Mouse (Mus musculus): ENCODE data around the gene Gnat3.
"Not testable (repeated sequence)": the region's sequence is repeated elsewhere in the genome, so short reads cannot be mapped to it uniquely, and the experiment has no call there.

The Gnat3 gene

GRCm38 (mm10) chr5:17962249-17962648 is at the start of gene Gnat3:
Gene Gnat3, plus strand, starts transcription at chr5:17962549.
- DNase-seq (ENCODE audit: low spot score in 2 of 2): no peak

- DNase-seq (ENCODE audit: low spot score in 2 of 2): no peak
These were observed 43.4 kb upstream of the Gnat3 start for GRCm38 (mm10) chr5:17918966-17919365.

DNA sequence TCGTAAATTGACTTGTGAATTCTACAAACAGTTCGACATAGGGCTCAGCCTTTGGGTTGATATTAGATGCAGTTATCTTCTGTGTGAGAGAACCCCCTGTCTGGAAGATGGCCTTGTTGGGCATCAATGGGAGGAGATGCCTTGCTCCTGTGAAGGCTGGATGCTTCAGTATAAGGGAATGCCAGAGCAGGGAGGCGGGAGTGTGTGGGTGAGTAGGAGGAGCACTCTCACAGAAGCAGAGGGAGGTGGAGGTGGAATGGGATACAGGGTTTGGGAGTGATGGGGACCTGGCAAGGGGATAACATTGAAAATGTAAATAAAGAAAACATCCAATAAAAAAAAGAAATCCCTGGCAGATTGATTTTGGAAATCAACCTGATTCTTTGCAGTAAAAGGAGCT is 38.7 kb upstream of the Gnat3 start:
- DNase-seq (ENCODE audit: low spot score in 2 of 2): no peak

DNA sequence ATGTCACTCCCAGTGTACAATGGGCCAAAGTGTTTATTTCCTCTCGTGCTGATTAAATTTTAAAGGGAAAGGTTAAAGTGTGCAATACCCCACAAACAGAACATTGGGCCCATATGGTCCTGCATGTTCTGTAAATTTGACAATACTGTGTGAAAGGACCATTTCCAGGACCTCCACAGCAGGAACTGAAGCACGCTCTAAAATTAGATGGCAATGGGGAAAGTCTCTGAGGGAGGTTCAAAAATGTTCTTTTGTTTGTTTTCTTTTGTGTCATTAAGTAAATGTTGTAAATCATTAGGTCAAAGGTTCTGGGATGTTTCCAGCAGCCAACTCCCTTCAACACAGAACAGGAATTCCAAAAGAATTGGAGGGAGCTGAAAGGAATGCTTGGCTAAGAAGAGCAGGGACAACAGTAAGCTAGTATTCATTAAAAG is 38.2 kb upstream of the Gnat3 start:
- no peak for DNase-seq (ENCODE audit: low spot score in 2 of 2)

DNA sequence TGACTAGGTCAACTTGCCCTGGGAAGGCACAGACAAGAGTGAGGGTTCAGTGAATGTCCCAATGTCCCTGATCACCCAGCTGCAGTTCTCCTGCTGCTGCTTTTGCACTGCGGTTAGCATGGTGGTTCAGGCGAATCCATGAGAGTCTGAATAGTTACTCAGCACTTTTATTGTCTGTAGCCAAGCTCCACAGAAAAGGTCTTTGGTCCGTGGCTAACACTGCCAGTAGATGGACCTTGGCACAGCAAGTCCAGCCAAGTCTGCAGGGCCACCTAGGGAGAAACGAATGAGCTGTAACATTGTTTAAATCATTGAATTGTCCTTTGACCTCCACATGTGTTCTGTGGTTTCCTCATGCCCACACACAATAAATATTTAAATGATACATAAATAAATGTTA is 33.9 kb upstream of the Gnat3 start:
- no peak for DNase-seq (ENCODE audit: low spot score in 2 of 2)

- no peak for DNase-seq (ENCODE audit: low spot score in 2 of 2)
These were observed 33.3 kb upstream of the Gnat3 start for GRCm38 (mm10) chr5:17929006-17929567.

DNA sequence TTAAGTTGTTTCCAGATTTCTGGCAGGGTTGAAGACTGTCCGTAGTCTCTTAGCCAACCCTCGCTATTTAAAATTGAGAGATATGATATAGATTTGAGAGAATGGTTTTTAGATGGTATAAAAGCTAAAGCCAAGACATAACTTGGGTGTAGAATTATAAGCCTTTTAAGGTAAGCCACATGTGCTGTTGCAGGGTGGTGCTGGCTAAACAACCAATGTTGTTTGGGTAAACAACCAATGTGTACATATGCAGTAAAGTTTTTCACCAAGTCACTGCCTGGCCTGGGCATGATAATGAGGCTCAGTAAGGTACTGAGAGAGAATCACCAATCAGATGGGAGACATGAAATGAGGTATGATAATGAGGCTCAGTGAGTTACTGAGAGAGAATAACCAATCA is 30.8 kb upstream of the Gnat3 start:
- DNase-seq (ENCODE audit: low spot score in 2 of 2): not testable (repeated sequence)

DNA sequence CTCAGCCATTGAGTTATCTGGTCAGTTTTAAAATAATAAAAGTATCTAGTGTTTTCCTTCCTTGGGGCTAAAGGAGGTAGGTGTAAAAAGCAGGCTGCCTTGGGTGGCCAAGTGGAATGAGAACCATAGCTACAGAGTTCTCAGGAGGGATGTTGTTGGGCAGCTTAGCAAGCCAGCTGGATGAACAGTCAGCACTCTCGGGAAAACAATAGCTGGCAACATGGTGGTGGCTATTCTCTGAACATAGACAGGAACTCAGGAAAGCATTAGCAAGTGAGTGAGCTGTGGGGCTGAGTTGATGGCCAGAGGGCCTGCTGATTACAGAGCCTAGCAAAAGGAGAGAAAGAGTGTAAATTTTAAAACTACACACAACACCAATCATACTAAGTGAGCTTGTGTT is 27.8 kb upstream of the Gnat3 start:
- DNase-seq (ENCODE audit: low spot score in 2 of 2): no peak

DNA sequence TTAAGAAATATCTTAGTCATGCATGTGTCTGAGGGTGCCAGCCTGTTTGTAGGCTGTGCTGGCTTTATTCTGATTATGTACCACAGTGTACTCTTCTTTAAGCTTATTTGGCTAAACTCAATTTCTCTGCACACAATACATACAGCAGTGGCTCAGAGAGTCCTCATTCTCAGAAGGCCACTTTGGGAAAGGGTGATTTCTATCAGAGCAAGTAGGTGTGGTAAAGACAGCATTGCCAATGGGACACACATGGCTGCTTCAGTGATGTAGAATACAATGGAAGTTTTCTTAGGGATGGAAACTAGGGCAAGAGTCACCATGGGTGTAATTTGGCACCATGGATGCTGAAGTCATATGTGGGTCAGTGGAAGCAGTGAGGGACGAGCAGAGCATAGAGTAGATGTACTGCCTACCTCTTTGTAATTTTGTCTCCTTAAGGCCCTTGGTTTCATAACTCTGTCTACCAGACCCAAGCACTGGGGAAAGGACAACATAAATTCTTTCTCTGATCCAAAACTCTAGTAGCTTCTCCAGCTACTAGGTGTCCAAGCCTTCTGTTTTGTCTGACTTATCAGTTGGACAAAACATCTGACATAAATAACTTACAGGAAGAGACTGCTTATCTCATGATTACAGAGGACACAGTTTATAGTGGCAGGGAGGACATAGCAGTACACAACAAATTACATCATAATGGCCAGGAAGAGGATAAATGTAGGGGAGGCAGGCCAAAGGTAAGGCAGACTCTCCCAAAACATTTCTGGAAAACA is 24.0 kb upstream of the Gnat3 start:
- no peak for DNase-seq (ENCODE audit: low spot score in 2 of 2)

DNA sequence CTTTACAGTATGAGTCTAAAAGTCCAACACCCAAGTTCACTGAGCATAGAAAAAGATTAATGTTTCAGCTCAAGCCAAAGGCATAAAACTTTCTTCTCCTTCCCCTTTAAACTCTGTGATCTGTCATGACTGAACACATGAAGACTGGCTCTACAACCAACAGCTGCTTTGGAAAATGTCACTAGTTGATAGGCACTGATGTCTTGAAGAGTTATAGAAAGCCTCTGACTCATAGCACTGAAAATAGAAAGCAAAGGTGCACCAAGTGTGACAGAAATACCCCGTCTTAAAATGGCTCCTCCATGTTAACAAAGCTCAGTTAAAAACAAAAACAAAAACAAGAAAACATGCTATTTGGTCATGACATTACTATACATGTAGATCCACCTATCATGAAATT is 5.9 kb upstream of the Gnat3 start:
- no peak for DNase-seq (ENCODE audit: low spot score in 2 of 2)

DNA sequence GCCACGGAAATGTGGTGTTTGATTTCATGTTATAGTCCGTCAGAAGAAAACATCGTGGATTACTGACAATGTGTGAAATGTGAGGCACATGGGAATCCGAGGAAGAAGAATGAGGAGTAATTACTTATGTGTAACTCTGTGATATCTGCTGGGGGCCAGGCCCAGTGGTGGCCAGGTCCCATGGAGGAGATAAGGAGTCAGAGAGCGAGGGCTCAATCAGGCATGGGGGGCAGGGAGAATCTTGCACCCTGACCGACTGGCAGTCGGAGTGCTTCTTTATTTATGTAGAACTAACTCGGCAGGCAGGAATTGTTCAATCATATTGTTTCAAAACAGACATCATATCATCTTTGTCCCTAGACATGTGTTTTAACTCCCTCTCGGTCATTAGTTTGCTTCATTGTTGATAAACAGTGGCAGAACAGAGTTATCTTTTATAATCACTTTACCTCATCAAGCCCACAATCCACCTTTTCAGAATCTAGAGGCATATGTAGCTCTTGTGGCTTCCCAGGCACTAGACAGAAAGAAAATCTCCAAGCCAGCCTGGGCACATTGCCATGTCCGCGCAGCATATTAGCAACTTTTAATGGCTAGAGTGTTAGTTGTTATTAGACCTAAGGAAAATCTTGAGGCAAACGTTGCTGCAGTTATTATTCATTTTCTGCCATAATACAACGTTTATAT is 7.5 kb downstream of the Gnat3 start:
- DNase-seq (ENCODE audit: low spot score in 2 of 2): no peak

GRCm38 (mm10) chr5:17970391-17970730 is 8.0 kb downstream of the Gnat3 start:
- DNase-seq (ENCODE audit: low spot score in 2 of 2): no peak

- no peak for DNase-seq (ENCODE audit: low spot score in 2 of 2)
These were observed 18.3 kb downstream of the Gnat3 start for GRCm38 (mm10) chr5:17980501-17981121.

GRCm38 (mm10) chr5:17982770-17983169 is 20.4 kb downstream of the Gnat3 start:
- no peak for DNase-seq (ENCODE audit: low spot score in 2 of 2)

- DNase-seq (ENCODE audit: low spot score in 2 of 2): no peak
These were observed 22.2 kb downstream of the Gnat3 start for GRCm38 (mm10) chr5:17984522-17984921.

- DNase-seq (ENCODE audit: low spot score in 2 of 2): no peak
These were observed 24.3 kb downstream of the Gnat3 start for GRCm38 (mm10) chr5:17986611-17987010.

DNA sequence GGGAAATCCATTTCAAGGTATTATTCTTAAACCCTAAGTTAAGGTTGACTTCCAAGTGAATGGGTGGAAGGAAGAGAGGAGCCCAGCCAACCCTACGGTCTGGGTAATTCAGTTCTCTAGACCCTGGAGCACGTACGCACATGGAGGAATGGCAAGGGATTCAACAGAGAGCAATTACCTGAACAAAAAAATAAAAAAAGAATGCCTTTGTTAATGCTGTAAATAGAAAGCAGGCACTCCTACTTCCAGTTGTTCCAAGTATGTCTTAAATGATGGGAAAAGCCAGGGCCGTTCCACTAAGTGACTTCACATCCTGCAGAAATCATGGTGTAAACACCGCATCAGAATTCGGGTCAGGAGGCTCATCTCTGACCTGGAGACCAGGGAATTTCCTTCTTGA is 28.3 kb downstream of the Gnat3 start:
- DNase-seq (ENCODE audit: low spot score in 2 of 2): no peak

DNA sequence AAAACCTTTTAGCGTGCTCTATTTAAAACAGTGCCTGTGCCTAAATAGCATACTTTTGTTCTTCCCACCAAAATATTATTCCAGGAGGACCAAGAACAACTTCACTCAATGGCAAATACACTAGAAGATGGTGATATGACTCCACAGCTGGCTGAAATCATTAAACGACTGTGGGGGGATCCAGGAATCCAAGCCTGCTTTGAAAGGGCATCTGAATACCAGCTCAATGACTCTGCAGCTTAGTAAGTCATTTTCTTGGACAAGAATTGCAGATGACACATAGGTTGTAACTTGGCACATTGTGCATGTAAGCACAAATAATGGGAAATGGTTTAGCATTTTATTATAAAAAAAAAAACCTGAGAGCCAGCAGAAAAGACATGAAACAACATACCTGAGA is 37.2 kb downstream of the Gnat3 start:
- no peak for DNase-seq (ENCODE audit: low spot score in 2 of 2)

- no peak for DNase-seq (ENCODE audit: low spot score in 2 of 2)
These were observed 37.8 kb downstream of the Gnat3 start for GRCm38 (mm10) chr5:18000185-18000584.

DNA sequence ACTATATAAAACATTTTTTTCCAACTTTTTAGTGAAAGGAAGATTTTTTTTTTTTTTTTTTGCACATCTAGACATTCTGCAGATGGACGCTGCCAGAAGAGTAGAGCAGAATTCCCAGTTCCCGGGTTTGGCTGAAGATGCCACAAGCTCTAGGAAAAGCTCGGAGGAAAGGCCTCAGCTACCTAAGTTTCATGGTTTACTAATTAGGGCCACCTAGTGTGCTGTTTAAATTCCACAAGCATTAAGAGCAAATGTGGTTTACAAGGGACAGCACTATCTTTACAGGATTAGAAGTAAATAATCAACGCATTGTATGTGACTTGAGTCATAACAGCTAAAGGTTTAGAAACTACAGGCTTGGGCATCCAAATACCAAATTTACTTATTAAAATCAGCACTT is 39.3 kb downstream of the Gnat3 start:
- DNase-seq (ENCODE audit: low spot score in 2 of 2): no peak

DNA sequence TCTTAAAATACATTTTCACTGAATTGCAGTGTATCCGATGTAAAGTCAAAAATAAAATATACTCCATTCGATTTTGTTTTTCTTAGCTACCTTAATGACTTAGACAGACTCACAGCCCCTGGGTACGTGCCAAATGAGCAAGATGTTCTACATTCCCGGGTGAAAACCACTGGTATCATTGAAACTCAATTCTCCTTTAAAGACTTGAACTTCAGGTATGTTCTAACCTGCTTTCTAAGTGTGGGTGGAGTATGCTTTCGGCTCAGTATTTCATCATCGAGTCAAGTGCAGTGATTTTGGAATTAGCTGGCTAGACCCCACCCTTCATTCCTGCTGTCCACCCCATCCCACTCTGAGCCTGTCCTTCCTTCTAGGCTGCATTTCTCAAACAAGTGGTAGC is 41.3 kb downstream of the Gnat3 start:
- no peak for DNase-seq (ENCODE audit: low spot score in 2 of 2)

DNA sequence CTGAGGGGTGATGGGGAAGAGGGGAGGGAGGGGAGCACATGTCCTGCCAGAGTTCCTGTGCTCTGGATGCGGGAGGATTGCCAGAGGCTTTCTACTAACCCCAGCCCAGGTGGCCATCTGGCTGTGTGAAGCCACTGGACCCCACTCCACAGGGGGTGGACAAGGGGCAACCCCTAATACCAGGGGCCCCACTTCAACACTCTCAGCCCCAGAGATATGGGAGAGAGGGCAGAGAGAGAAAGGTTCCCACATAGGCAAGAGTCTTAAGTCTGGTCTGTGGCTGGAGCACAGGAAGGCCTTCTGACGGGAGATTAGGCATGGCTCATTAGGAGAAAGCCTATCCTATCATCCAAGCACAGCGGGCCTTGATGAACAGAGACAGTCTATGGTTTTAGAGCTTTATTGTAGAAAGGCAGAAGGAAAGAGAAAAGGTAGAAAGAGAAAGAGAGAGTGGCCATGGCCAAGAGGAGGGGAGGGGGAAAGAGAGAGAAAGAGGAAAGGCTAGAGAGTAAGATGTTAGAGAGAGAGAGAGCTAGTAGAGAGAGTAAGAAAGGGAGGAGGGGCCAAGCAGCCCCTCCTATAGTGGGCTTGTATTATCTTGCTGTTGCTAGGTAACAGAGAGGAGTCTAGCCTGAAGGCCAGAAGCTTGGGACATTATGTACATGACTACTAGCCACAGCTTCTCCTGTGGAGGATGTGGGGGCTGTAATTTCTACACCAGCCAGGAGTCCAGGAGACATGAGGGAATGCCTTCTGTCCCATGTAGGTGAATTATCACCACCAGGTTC is 42.7 kb downstream of the Gnat3 start:
- DNase-seq (ENCODE audit: low spot score in 2 of 2): no peak

All from right cerebral cortex, adult 2 months (tissue).